9 mouse cellular contexts compared by ENCODE assay signal in genomic region chr2:158673493-158673892, GRCm38 (mm10). TPM values are rescaled to one million over a fixed set of nuclear protein-coding genes. Genes with fewer than 3 reads are reported as not detected.
DNase-seq lines count a peak whose midpoint lies in the region; ATAC-seq and TF ChIP-seq lines count a peak whose summit lies in the region.
"Had no signal": no experiment of that assay in that cellular context is flagged by ENCODE, and none has a peak within 500 bp of the region (broad histone marks: within the 10 kb centered on the region; RNA-seq: fewer than 3 reads in every experiment).

No protein-coding gene starts in this region.

- TF ChIP-seq EP300 in heart, postnatal 0 days (IDR thresholded peaks at IDR 0.05; ENCODE audit: low read depth) = no peak

- H3K27me3 ChIP-seq in hindbrain, embryonic 11.5 days (ENCODE audit: control insufficient read depth, insufficient read depth, low read length) = peaks cover 5% of the 10 kb centered on the region
- peaks cover 21% of the 10 kb centered on the region for H3K27me3 ChIP-seq in hindbrain, embryonic 10.5 days (ENCODE audit: insufficient read depth, poor library complexity, severe bottlenecking)
- H3K27me3 ChIP-seq in heart, postnatal 0 days (ENCODE audit: control insufficient read depth, insufficient read depth, low read length) = peaks cover 7% of the 10 kb centered on the region

- H3K9me3 ChIP-seq in hindbrain, embryonic 11.5 days (ENCODE audit: control insufficient read depth, low read length) = no peaks in the 10 kb centered on the region
- no peaks in the 10 kb centered on the region for H3K9me3 ChIP-seq in hindbrain, embryonic 10.5 days
- H3K9me3 ChIP-seq in heart, postnatal 0 days (replicated peaks; ENCODE audit: control insufficient read depth, low read length) = no peaks in the 10 kb centered on the region

- no peak for DNase-seq in hindbrain, embryonic 11.5 days (ENCODE audit: low spot score)
- no peak for DNase-seq in hindbrain, embryonic 10.5 days (ENCODE audit: low spot score)
- DNase-seq in brain, adult 2 months (ENCODE audit: low read depth, low spot score) = peak; percentile 65
- DNase-seq in heart, postnatal 0 days (ENCODE audit: low spot score) = no peak
- no peak for DNase-seq in urinary bladder, adult 18-20 months (ENCODE audit: low spot score in 2 of 2)
- DNase-seq in c-Kit-positive CD71-positive TER-119-positive erythroid progenitor cells, embryonic 14.5 days (ENCODE audit: low spot score) = no peak
- DNase-seq in urinary bladder, adult 2 months (ENCODE audit: low spot score) = no peak

- TF ChIP-seq CTCF in heart, postnatal 0 days (IDR thresholded peaks at IDR 0.05; ENCODE audit: low read depth) = no peak

- H3K4me1 ChIP-seq in hindbrain, embryonic 11.5 days (replicated peaks; ENCODE audit: control insufficient read depth, insufficient read depth, low read length) = 0 out of 2 replicates have a peak, but pooled peaks cover 2% of the 10 kb centered on the region
- peaks cover 61% of the 10 kb centered on the region for H3K4me1 ChIP-seq in hindbrain, embryonic 10.5 days (replicated peaks)
- peaks cover 14% of the 10 kb centered on the region for H3K4me1 ChIP-seq in heart, postnatal 0 days (ENCODE audit: control insufficient read depth, insufficient read depth)

- 0 out of 2 replicates have a peak, but pooled peaks have one; percentile 6 for ATAC-seq in hindbrain, embryonic 11.5 days (ENCODE audit: low FRiP score)
- no peak for ATAC-seq in heart, postnatal 0 days (ENCODE audit: insufficient read depth, low read depth)
- ATAC-seq in neutrophil, adult 5-6 weeks (ENCODE audit: extremely low read depth, insufficient number of reproducible peaks, low FRiP score, poor library complexity, severe bottlenecking) = peak; percentile 59

- H3K27ac ChIP-seq in hindbrain, embryonic 11.5 days (ENCODE audit: low read depth, low read length) = no peak overlapping the region
- H3K27ac ChIP-seq in hindbrain, embryonic 10.5 days = no peak overlapping the region
- peak overlapping the region; percentile 48; the same call in 1 of the 2 replicates for H3K27ac ChIP-seq in heart, postnatal 0 days (ENCODE audit: low read depth)

- 65% methylated on average over 4 of the region's 4 CpGs for WGBS in hindbrain, embryonic 11.5 days
- WGBS in hindbrain, embryonic 10.5 days = 75% methylated on average over 4 of the region's 4 CpGs
- WGBS in heart, postnatal 0 days = 71% methylated on average over 4 of the region's 4 CpGs

- H3K4me3 ChIP-seq in hindbrain, embryonic 11.5 days (ENCODE audit: low read depth, low read length) = no peak overlapping the region
- no peak overlapping the region for H3K4me3 ChIP-seq in hindbrain, embryonic 10.5 days
- H3K4me3 ChIP-seq in heart, postnatal 0 days (ENCODE audit: low read depth, low read length) = no peak overlapping the region
- H3K4me3 ChIP-seq: megakaryocyte, embryonic 14.5 days had no signal

- no peaks in the 10 kb centered on the region for H3K36me3 ChIP-seq in hindbrain, embryonic 11.5 days (ENCODE audit: control insufficient read depth, insufficient read depth, low read length)
- no peaks in the 10 kb centered on the region for H3K36me3 ChIP-seq in hindbrain, embryonic 10.5 days
- no peaks in the 10 kb centered on the region for H3K36me3 ChIP-seq in heart, postnatal 0 days (replicated peaks; ENCODE audit: control insufficient read depth, insufficient read depth, low read length)

- no peak overlapping the region for H3K9ac ChIP-seq in hindbrain, embryonic 11.5 days (ENCODE audit: low read depth, low read length)
- H3K9ac ChIP-seq in heart, postnatal 0 days (replicated peaks; ENCODE audit: low read depth, low read length) = no peak overlapping the region

- H3K4me2 ChIP-seq in hindbrain, embryonic 11.5 days (replicated peaks; ENCODE audit: low read depth, low read length) = no peak overlapping the region
- H3K4me2 ChIP-seq in heart, postnatal 0 days (ENCODE audit: low read depth, low read length) = no peak overlapping the region

RNA-seq across cellular contexts. Expression of gene Ppp1r16b, which starts 8.3 kb away (rescaled TPM):
- 2.4 and 3.6 TPM in 2 replicates for polyA plus RNA-seq in hindbrain, embryonic 11.5 days (2014; fragmentation: Nextera tagmentation; extraction: Ambion mirVana)
- 3.0 and 3.5 TPM in 2 replicates for polyA plus RNA-seq in hindbrain, embryonic 10.5 days (2016; fragmentation: Nextera tagmentation; extraction: Ambion mirVana)
- total RNA-seq in heart, postnatal 0 days (2014; rRNA removed; ENCODE audit: low replicate concordance) = 3.7 and 9.1 TPM in 2 replicates
- polyA plus RNA-seq in heart, postnatal 0 days (2015; fragmentation: Nextera tagmentation; extraction: Ambion mirVana) = 5.0 and 5.1 TPM in 2 replicates
- 51.2 and 52.0 TPM in 2 replicates for total RNA-seq in neutrophil, adult 5-6 weeks (2017)
- 0.95 and 2.0 TPM in 2 replicates for polyA plus RNA-seq in urinary bladder, adult 2 months (2012; rRNA removed)

RNA-seq across cellular contexts. Expression of gene Actr5, which starts 48.8 kb away (rescaled TPM):
- polyA plus RNA-seq in hindbrain, embryonic 11.5 days (2014; fragmentation: Nextera tagmentation; extraction: Ambion mirVana) = 13.7 and 16.7 TPM in 2 replicates
- polyA plus RNA-seq in hindbrain, embryonic 10.5 days (2016; fragmentation: Nextera tagmentation; extraction: Ambion mirVana) = 14.7 and 16.4 TPM in 2 replicates
- 9.6 and 10.8 TPM in 2 replicates for total RNA-seq in heart, postnatal 0 days (2014; rRNA removed; ENCODE audit: low replicate concordance)
- 2.9 and 3.8 TPM in 2 replicates for polyA plus RNA-seq in heart, postnatal 0 days (2015; fragmentation: Nextera tagmentation; extraction: Ambion mirVana)
- 29.6 and 32.8 TPM in 2 replicates for total RNA-seq in neutrophil, adult 5-6 weeks (2017)
- polyA plus RNA-seq in urinary bladder, adult 2 months (2012; rRNA removed) = 6.6 and 7.4 TPM in 2 replicates
